In the genomic region with DNA sequence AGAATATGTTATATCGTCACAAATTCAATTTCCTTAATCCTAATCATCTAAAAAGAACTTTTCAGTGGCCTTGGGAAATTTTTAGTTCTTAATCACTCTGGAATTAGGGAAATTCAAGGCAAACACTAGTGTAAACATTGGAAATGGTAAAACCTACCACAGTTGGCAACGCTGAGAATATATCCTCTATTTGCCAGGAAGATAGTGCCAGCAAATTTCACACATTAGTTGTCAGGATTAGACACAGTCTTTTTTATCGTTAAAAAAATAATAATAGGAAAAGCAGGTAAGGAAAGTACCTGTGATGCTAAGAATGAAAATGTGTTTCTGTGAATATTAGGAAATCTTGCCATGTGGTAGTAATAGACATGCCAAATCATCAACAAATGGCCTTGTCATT, we compare ENCODE assay signal across 12 mouse cellular contexts.
"Had no signal": no experiment of that assay in that cellular context is flagged by ENCODE, and none has a peak within 500 bp of the region (broad histone marks: within the 10 kb centered on the region; RNA-seq: fewer than 3 reads in every experiment).

No protein-coding gene starts in this region.

- DNase-seq: retina, postnatal 1 day; right cerebral cortex, adult 18-20 months; right cerebral cortex, postnatal 14 days; right cerebral cortex, postnatal 25 days; right cerebral cortex, postnatal 4 days; spleen, adult 18-20 months; thymus, adult 18-20 months; thymus, adult 2 months; thymus, postnatal 14 days; thymus, postnatal 25 days; thymus, postnatal 36 days; thymus, postnatal 4 days had no signal
